Mouse (Mus musculus) liver, adult 2 months (tissue): ENCODE measurements at regions not wholly inside any gene's neighbourhood (a gene's known extent, or its start where the extent isn't known, plus 50 kb on each side); places are given as distances from the start of the nearest gene placed in this dataset.

Experiments used
- CTCF ChIP-seq: fragments of 200-500 bp; IDR thresholded peaks from 2 replicates; pipeline ENCODE4 v1.5.1; 2011; ENCODE audit warnings: low read depth, low read length, control low read depth
- POLR2A ChIP-seq: fragments of 200-500 bp; IDR thresholded peaks from 2 replicates; pipeline ENCODE4 v1.6.1; 2011; ENCODE audit warnings: low read length, control low read depth; ENCODE audit not compliant: insufficient read depth; ENCODE audit errors: extremely low read depth

DNA sequence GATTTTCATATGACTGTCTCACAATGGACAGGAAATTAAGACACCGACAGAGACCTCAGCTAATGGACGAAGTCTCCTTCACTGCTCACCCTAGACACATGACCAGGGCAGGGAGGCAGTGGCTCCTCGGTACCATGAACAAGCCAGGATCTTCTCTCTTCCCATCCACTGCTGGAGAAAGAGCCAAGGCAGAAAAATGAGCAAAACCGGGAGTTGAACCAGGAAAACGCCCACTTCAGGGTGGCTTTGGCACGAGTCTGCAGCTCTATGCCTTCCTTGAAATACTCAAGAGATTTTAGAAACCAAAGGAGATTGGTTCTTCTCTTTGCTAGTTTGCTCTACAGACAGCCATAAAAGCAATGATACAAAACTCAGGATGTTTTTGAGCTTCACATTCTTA is 172.3 kb downstream of the Drd1 start:
- TF ChIP-seq POLR2A (no peak), CTCF (no peak)
